Mouse (Mus musculus): ENCODE measurements around the gene Def8.
"Not testable (repeated sequence)": the region's sequence is repeated elsewhere in the genome, so short reads cannot be mapped to it uniquely, and the experiment has no call there.

Def8 gene

GRCm38 (mm10) chr8:123433241-123433974, 10.1 kb downstream of the Def8 start:
- not testable (repeated sequence) for DNase-seq (ENCODE audit: low spot score in 2 of 2)

- DNase-seq (ENCODE audit: low spot score in 2 of 2) = no peak
Observed at GRCm38 (mm10) chr8:123441788-123442187, 18.5 kb downstream of the Def8 start.

GRCm38 (mm10) chr8:123442351-123442750, 19.0 kb downstream of the Def8 start:
- no peak for DNase-seq (ENCODE audit: low spot score in 2 of 2)

GRCm38 (mm10) chr8:123442871-123443575, 19.7 kb downstream of the Def8 start:
- peak; percentile 87 to 94 for DNase-seq (ENCODE audit: low spot score in 2 of 2)

- DNase-seq (ENCODE audit: low spot score in 2 of 2) = no peak
Observed at GRCm38 (mm10) chr8:123443576-123443921, 20.2 kb downstream of the Def8 start.

GRCm38 (mm10) chr8:123444131-123444530, 20.8 kb downstream of the Def8 start:
- DNase-seq (ENCODE audit: low spot score in 2 of 2) = no peak

- no peak for DNase-seq (ENCODE audit: low spot score in 2 of 2)
Observed at GRCm38 (mm10) chr8:123445981-123446380, 22.7 kb downstream of the Def8 start.

- DNase-seq (ENCODE audit: low spot score in 2 of 2) = no peak
Observed at GRCm38 (mm10) chr8:123446799-123447198, 23.5 kb downstream of the Def8 start.

- no peak for DNase-seq (ENCODE audit: low spot score in 2 of 2)
Observed at GRCm38 (mm10) chr8:123450783-123451182, 27.5 kb downstream of the Def8 start.

GRCm38 (mm10) chr8:123451747-123452146, 28.4 kb downstream of the Def8 start:
- DNase-seq (ENCODE audit: low spot score in 2 of 2) = not testable (repeated sequence)

GRCm38 (mm10) chr8:123452149-123452548, 28.8 kb downstream of the Def8 start:
- DNase-seq (ENCODE audit: low spot score in 2 of 2) = no peak

- DNase-seq (ENCODE audit: low spot score in 2 of 2) = no peak
Observed at GRCm38 (mm10) chr8:123453291-123453690, 30.0 kb downstream of the Def8 start.

GRCm38 (mm10) chr8:123453951-123454350, 30.6 kb downstream of the Def8 start:
- DNase-seq (ENCODE audit: low spot score in 2 of 2) = no peak

GRCm38 (mm10) chr8:123454559-123454958, 31.2 kb downstream of the Def8 start:
- DNase-seq (ENCODE audit: low spot score in 2 of 2) = no peak

- no peak for DNase-seq (ENCODE audit: low spot score in 2 of 2)
Observed at GRCm38 (mm10) chr8:123463651-123464050, 40.3 kb downstream of the Def8 start.

GRCm38 (mm10) chr8:123467476-123467875, 44.1 kb downstream of the Def8 start:
- DNase-seq (ENCODE audit: low spot score in 2 of 2) = no peak

GRCm38 (mm10) chr8:123472991-123473390, 49.7 kb downstream of the Def8 start:
- DNase-seq (ENCODE audit: low spot score in 2 of 2) = not testable (repeated sequence)

- DNase-seq (ENCODE audit: low spot score in 2 of 2) = not testable (repeated sequence)
Observed at GRCm38 (mm10) chr8:123474549-123474948, 51.2 kb downstream of the Def8 start.

- peak in 1 of 2 experiments; percentile 10 for DNase-seq (ENCODE audit: low spot score in 2 of 2)
Observed at GRCm38 (mm10) chr8:123476911-123477736, 53.8 kb downstream of the Def8 start.

GRCm38 (mm10) chr8:123477737-123478258, 54.5 kb downstream of the Def8 start, which contains the start of gene Afg3l1:
Gene Afg3l1 (plus strand): TSS chr8:123477903.
- peak; percentile 95 to 96 for DNase-seq (ENCODE audit: low spot score in 2 of 2)

GRCm38 (mm10) chr8:123478456-123479218, 55.3 kb downstream of the Def8 start:
- DNase-seq (ENCODE audit: low spot score in 2 of 2) = no peak
